Mouse (Mus musculus): ENCODE data around the gene Urod.

DNA sequence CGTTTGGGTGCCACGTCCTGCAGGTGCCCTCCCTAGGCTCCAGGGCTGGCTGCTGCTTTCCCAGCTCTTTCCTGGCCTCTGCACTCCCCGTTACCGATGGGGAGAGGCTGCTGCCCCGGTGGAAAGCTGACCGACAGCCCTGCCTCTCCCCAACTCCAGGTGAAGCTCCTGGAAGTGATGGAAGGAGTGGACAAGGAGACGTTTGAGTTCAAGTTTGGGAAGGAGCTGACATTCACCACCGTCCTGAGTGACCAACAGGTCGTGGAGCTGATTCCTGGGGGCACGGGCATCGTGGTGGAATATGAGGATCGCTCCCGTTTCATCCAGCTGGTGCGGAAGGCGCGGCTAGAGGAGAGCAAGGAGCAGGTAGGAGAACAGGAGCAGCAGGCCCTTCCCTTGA lies 7.7 kb upstream of the Urod start:
- TF ChIP-seq HCFC1 (IDR thresholded peaks at IDR 0.05; ENCODE audit: borderline replicate concordance, insufficient read depth, low read length) (no peak), ZC3H11A (IDR thresholded peaks at IDR 0.05; ENCODE audit: borderline replicate concordance, low read depth, low read length) (no peak), MAFK (IDR thresholded peaks at IDR 0.05; ENCODE audit: insufficient read depth, low read depth, low read length) (no peak)
